Mouse (Mus musculus) E14TG2a.4 (cell line): ENCODE measurements around the gene Srgn.

Experiments
- CTCF ChIP-seq: conservative IDR thresholded peaks from 2 replicates; pipeline ENCODE4 v1.5.1; 2014; ENCODE audit warnings: low read length
- NANOG ChIP-seq: IDR thresholded peaks from 2 replicates; pipeline ENCODE4 v1.6.1; 2014; ENCODE audit warnings: borderline replicate concordance, low read length, mixed read lengths
- POU5F1 ChIP-seq: IDR thresholded peaks from 2 replicates; pipeline ENCODE4 v1.6.1; 2014; ENCODE audit warnings: low read length, borderline replicate concordance

DNA sequence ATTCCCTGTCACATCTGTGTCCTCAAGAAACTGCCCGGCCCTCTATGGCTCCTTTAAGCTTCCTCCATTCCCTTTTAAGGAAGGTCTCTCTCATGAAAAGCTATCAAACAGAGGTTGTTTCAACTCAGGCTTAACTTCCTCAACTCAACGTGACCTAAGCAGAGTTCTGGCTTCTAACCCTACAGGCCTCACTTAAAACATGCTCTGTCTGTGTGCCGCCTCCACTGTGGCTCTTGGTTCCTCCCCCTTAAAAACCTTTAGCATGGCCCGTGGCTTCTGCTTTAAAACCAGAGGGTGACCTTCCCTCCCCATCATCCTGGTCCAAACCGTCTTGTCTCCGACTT is 29.3 kb upstream of the Srgn start:
- TF ChIP-seq CTCF: no peak
- no peak for TF ChIP-seq NANOG
- no peak for TF ChIP-seq POU5F1
